Mouse (Mus musculus): ENCODE measurements around the gene Cmtm2b. TPM values are rescaled to one million over a fixed set of nuclear protein-coding genes. Genes with fewer than 3 reads are reported as not detected.

Cmtm2b gene
- polyA plus RNA-seq, 1 experiment from 2014 or later, result not detected

DNA sequence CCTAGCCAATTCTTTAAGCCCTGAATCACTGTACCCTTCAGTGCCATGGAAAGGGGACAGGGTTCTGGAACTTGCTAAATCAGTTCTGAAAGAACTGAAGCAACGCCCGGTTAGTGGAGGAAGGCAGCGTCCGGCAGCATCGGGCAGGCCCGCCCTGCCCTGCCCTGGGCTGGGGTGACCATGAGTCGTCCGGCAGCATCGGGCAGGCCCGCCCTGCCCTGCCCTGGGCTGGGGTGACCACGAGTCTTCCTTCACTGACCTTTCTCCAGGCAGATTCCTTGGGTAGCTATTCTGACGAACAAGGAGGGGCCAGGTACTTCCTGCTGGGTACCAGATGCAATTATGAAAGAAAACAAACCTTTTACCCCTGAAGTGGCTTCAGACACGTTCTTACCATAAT, 28.0 kb downstream of the Cmtm2b start:
- no peak overlapping the region for H3K9ac ChIP-seq (ENCODE audit: low read depth, low read length)
- no peaks in the 10 kb centered on the region for H3K36me3 ChIP-seq (ENCODE audit: control insufficient read depth, insufficient read depth)
- no peak overlapping the region for H3K27ac ChIP-seq (ENCODE audit: low read length)
- no peak overlapping the region for H3K4me2 ChIP-seq (ENCODE audit: low read depth, low read length)
- H3K9me3 ChIP-seq (replicated peaks; ENCODE audit: control insufficient read depth, low read length), result no peaks in the 10 kb centered on the region
- ATAC-seq (ENCODE audit: low read depth), result no peak
- H3K4me1 ChIP-seq (ENCODE audit: control insufficient read depth, low read depth, low read length), result no peaks in the 10 kb centered on the region
- 66% methylated on average over 13 of the region's 13 CpGs for WGBS (ENCODE audit: insufficient replicate concordance)
- H3K4me3 ChIP-seq (ENCODE audit: low read depth, low read length), result no peak overlapping the region
- H3K27me3 ChIP-seq (ENCODE audit: control insufficient read depth, insufficient read depth, low read depth, low read length), result no peaks in the 10 kb centered on the region

GRCm38 (mm10) chr8:104353186-104353585, 31.2 kb downstream of the Cmtm2b start:
- Histone ChIP-seq H3K36me3 (ENCODE audit: control insufficient read depth, insufficient read depth) (no peaks in the 10 kb centered on the region), H3K27me3 (ENCODE audit: control insufficient read depth, insufficient read depth, low read depth, low read length) (no peaks in the 10 kb centered on the region), H3K4me1 (ENCODE audit: control insufficient read depth, low read depth, low read length) (no peaks in the 10 kb centered on the region), H3K9me3 (replicated peaks; ENCODE audit: control insufficient read depth, low read length) (no peaks in the 10 kb centered on the region), H3K4me3 (ENCODE audit: low read depth, low read length) (no peak overlapping the region), H3K9ac (ENCODE audit: low read depth, low read length) (no peak overlapping the region), H3K4me2 (ENCODE audit: low read depth, low read length) (no peak overlapping the region), H3K27ac (ENCODE audit: low read length) (no peak overlapping the region)
- no peak for ATAC-seq (ENCODE audit: low read depth)
- WGBS (ENCODE audit: insufficient replicate concordance), result 48% methylated on average over 5 of the region's 5 CpGs

DNA sequence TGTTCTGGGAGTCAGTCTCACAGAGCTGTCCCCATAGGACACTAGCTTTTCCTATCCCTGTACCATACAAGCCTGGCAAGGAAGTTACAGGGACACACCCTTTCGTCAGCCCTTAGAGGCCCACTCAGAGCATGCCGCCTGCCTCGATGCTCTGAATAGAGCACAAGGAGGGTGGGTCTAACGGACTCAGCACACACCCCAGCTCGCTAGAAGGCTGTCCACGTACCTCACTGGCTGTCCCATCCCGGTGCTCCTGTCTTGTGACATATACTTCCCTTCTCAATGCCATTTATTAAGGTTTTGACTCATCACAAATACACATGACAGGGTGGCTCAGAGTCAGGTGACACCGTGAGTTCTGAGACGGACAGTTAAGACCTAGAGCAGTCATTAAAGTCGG, 32.5 kb downstream of the Cmtm2b start:
- no peak for ATAC-seq (ENCODE audit: low read depth)

GRCm38 (mm10) chr8:104358637-104359036, 36.6 kb downstream of the Cmtm2b start:
- Histone ChIP-seq H3K9me3 (replicated peaks; ENCODE audit: control insufficient read depth, low read length) (no peaks in the 10 kb centered on the region), H3K4me2 (ENCODE audit: low read depth, low read length) (no peak overlapping the region), H3K36me3 (ENCODE audit: control insufficient read depth, insufficient read depth) (no peaks in the 10 kb centered on the region), H3K9ac (ENCODE audit: low read depth, low read length) (no peak overlapping the region), H3K27me3 (ENCODE audit: control insufficient read depth, insufficient read depth, low read depth, low read length) (no peaks in the 10 kb centered on the region), H3K4me1 (ENCODE audit: control insufficient read depth, low read depth, low read length) (peaks cover 5% of the 10 kb centered on the region), H3K4me3 (ENCODE audit: low read depth, low read length) (no peak overlapping the region), H3K27ac (ENCODE audit: low read length) (no peak overlapping the region)
- no peak for ATAC-seq (ENCODE audit: low read depth)
- 70% methylated on average over 3 of the region's 3 CpGs for WGBS (ENCODE audit: insufficient replicate concordance)

More for the DNA sequence above, 32.5 kb downstream of the Cmtm2b start:
- no peak overlapping the region for H3K27ac ChIP-seq (ENCODE audit: low read length)
- no peaks in the 10 kb centered on the region for H3K4me1 ChIP-seq (ENCODE audit: control insufficient read depth, low read depth, low read length)
- H3K36me3 ChIP-seq (ENCODE audit: control insufficient read depth, insufficient read depth), result no peaks in the 10 kb centered on the region
- 70% methylated on average over 10 of the region's 10 CpGs for WGBS (ENCODE audit: insufficient replicate concordance)
- H3K4me3 ChIP-seq (ENCODE audit: low read depth, low read length), result no peak overlapping the region
- H3K27me3 ChIP-seq (ENCODE audit: control insufficient read depth, insufficient read depth, low read depth, low read length), result no peaks in the 10 kb centered on the region
- no peak overlapping the region for H3K9ac ChIP-seq (ENCODE audit: low read depth, low read length)
- H3K9me3 ChIP-seq (replicated peaks; ENCODE audit: control insufficient read depth, low read length), result no peaks in the 10 kb centered on the region
- no peak overlapping the region for H3K4me2 ChIP-seq (ENCODE audit: low read depth, low read length)

DNA sequence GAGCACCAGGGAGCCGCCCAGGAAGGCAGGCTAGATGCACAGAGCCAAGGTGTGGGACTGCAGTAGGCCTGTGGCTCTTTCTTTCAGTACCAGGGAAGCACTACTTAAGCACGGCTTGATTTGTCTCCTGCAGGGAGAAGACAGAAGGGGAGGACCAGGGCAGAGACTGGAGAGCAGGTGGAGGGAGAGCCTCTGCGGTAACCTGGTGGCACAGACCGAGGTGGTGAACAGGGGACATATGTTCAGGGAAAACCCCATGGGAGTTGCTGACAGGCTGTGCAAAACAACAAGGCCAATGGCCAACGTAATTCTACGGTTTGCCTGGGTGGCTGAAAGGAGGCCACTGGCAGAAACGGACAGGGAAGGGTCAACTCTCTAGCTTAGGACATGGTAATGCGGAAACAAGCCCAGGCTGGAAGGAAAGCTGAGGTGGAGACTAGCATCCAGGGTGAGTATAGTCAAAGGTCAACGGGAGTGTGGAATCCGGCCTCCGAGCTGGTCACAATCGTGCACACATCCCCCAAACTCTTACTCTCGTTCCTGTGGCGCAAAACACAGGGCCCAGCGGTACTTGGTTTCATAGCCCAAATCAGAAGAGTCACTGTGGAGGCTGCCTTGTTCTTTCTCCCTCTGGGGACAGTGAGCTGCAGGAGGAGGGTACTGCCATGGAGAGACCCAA, 37.9 kb downstream of the Cmtm2b start:
- Histone ChIP-seq H3K9ac (ENCODE audit: low read depth, low read length) (no peak overlapping the region), H3K36me3 (ENCODE audit: control insufficient read depth, insufficient read depth) (no peaks in the 10 kb centered on the region), H3K27ac (ENCODE audit: low read length) (no peak overlapping the region), H3K4me1 (ENCODE audit: control insufficient read depth, low read depth, low read length) (peaks cover 5% of the 10 kb centered on the region), H3K27me3 (ENCODE audit: control insufficient read depth, insufficient read depth, low read depth, low read length) (no peaks in the 10 kb centered on the region), H3K4me2 (ENCODE audit: low read depth, low read length) (no peak overlapping the region), H3K4me3 (ENCODE audit: low read depth, low read length) (no peak overlapping the region), H3K9me3 (replicated peaks; ENCODE audit: control insufficient read depth, low read length) (no peaks in the 10 kb centered on the region)
- 68% methylated on average over 15 of the region's 15 CpGs for WGBS (ENCODE audit: insufficient replicate concordance)
- peak; percentile 55 for ATAC-seq (ENCODE audit: low read depth)

DNA sequence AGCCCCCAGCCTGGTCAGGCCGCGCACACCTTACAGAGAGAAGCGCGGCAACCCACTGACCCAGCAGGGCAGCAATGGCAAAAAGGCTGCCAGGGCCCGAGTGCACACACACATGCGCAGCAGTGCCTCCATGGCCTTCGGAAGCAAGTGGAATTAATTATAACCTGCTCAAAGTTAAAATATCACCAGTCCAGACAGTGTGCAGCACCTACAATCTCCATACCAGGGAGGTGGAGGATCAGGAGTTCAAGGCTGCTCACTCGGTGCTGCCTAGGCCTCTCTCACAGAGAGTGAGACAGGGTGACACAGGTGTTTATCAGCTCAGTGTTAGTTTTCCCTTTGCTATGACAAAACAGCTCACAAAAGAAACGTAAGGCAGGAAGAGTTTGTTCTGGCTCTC, 43.7 kb downstream of the Cmtm2b start:
- WGBS (ENCODE audit: insufficient replicate concordance), result 75% methylated on average over 9 of the region's 9 CpGs
- H3K27ac ChIP-seq (ENCODE audit: low read length), result no peak overlapping the region
- no peaks in the 10 kb centered on the region; the same call in 1 of the 2 replicates for H3K4me1 ChIP-seq (ENCODE audit: control insufficient read depth, low read depth, low read length)
- H3K4me3 ChIP-seq (ENCODE audit: low read depth, low read length), result no peak overlapping the region
- H3K9me3 ChIP-seq (replicated peaks; ENCODE audit: control insufficient read depth, low read length), result no peaks in the 10 kb centered on the region
- H3K9ac ChIP-seq (ENCODE audit: low read depth, low read length), result no peak overlapping the region
- no peaks in the 10 kb centered on the region for H3K27me3 ChIP-seq (ENCODE audit: control insufficient read depth, insufficient read depth, low read depth, low read length)
- H3K4me2 ChIP-seq (ENCODE audit: low read depth, low read length), result no peak overlapping the region
- H3K36me3 ChIP-seq (ENCODE audit: control insufficient read depth, insufficient read depth), result no peaks in the 10 kb centered on the region
- no peak; the same call in 1 of the 2 replicates for ATAC-seq (ENCODE audit: low read depth)

GRCm38 (mm10) chr8:104367398-104367797, 45.4 kb downstream of the Cmtm2b start:
- Histone ChIP-seq H3K27me3 (ENCODE audit: control insufficient read depth, insufficient read depth, low read depth, low read length) (no peaks in the 10 kb centered on the region), H3K4me3 (ENCODE audit: low read depth, low read length) (no peak overlapping the region), H3K36me3 (ENCODE audit: control insufficient read depth, insufficient read depth) (no peaks in the 10 kb centered on the region), H3K27ac (ENCODE audit: low read length) (no peak overlapping the region), H3K9me3 (replicated peaks; ENCODE audit: control insufficient read depth, low read length) (no peaks in the 10 kb centered on the region), H3K4me2 (ENCODE audit: low read depth, low read length) (no peak overlapping the region), H3K9ac (ENCODE audit: low read depth, low read length) (no peak overlapping the region), H3K4me1 (ENCODE audit: control insufficient read depth, low read depth, low read length) (no peaks in the 10 kb centered on the region; the same call in 1 of the 2 replicates)
- ATAC-seq (ENCODE audit: low read depth), result no peak
- WGBS (ENCODE audit: insufficient replicate concordance), result 48% methylated on average over 5 of the region's 5 CpGs

GRCm38 (mm10) chr8:104369591-104369990, 47.6 kb downstream of the Cmtm2b start:
- Histone ChIP-seq H3K27ac (ENCODE audit: low read length) (no peak overlapping the region), H3K27me3 (ENCODE audit: control insufficient read depth, insufficient read depth, low read depth, low read length) (no peaks in the 10 kb centered on the region), H3K4me1 (ENCODE audit: control insufficient read depth, low read depth, low read length) (no peaks in the 10 kb centered on the region; the same call in 1 of the 2 replicates), H3K9me3 (replicated peaks; ENCODE audit: control insufficient read depth, low read length) (no peaks in the 10 kb centered on the region), H3K4me3 (ENCODE audit: low read depth, low read length) (no peak overlapping the region), H3K9ac (ENCODE audit: low read depth, low read length) (no peak overlapping the region), H3K36me3 (ENCODE audit: control insufficient read depth, insufficient read depth) (no peaks in the 10 kb centered on the region), H3K4me2 (ENCODE audit: low read depth, low read length) (no peak overlapping the region)
- WGBS (ENCODE audit: insufficient replicate concordance), result 68% methylated on average over 12 of the region's 12 CpGs
- no peak for ATAC-seq (ENCODE audit: low read depth)

- 61% methylated on average over 6 of the region's 6 CpGs for WGBS (ENCODE audit: insufficient replicate concordance)
- Histone ChIP-seq H3K27me3 (ENCODE audit: control insufficient read depth, insufficient read depth, low read depth, low read length) (no peaks in the 10 kb centered on the region), H3K9ac (ENCODE audit: low read depth, low read length) (no peak overlapping the region), H3K27ac (ENCODE audit: low read length) (no peak overlapping the region), H3K9me3 (replicated peaks; ENCODE audit: control insufficient read depth, low read length) (no peaks in the 10 kb centered on the region), H3K4me2 (ENCODE audit: low read depth, low read length) (no peak overlapping the region), H3K36me3 (ENCODE audit: control insufficient read depth, insufficient read depth) (no peaks in the 10 kb centered on the region), H3K4me1 (ENCODE audit: control insufficient read depth, low read depth, low read length) (no peaks in the 10 kb centered on the region; the same call in 1 of the 2 replicates), H3K4me3 (ENCODE audit: low read depth, low read length) (no peak overlapping the region)
- ATAC-seq (ENCODE audit: low read depth), result no peak
Observed at GRCm38 (mm10) chr8:104370071-104370470, 48.0 kb downstream of the Cmtm2b start.
